Mouse (Mus musculus) MEL (cell line): ENCODE measurements around the gene Pramel7. TPM values are rescaled to one million over a fixed set of nuclear protein-coding genes. Genes with fewer than 3 reads are reported as not detected.
"Not testable (repeated sequence)": the region's sequence is repeated elsewhere in the genome, so short reads cannot be mapped to it uniquely, and the experiment has no call there.

ENCODE experiments used
- DNase-seq: peaks from one replicate; pipeline ENCODE4 v3.0.0; 2011; ENCODE audit warnings: low read depth, low spot score
- H3K27ac ChIP-seq: 2 replicates; pipeline ENCODE4 v1.5.1; 2012; ENCODE audit warnings: low read depth, mild to moderate bottlenecking, control low read depth, low read length, moderate library complexity; ENCODE audit not compliant: control insufficient read depth
- H3K27me3 ChIP-seq, 2 experiments: fragments of 150-350 bp in 1 of 2; sonication (generic) in 1 of 2; 2 replicates each; pipeline ENCODE4 v1.6.1; 2012; ENCODE audit warnings: low read length in 2 of 2, mild to moderate bottlenecking in 2 of 2, improper control_type of control experiment in 1 of 2, moderate library complexity in 1 of 2; ENCODE audit not compliant: insufficient read depth in 2 of 2, control insufficient read depth in 1 of 2
- H3K36me3 ChIP-seq, 2 experiments: 2 replicates each; pipeline ENCODE4 v1.6.1; 2012 to 2014; ENCODE audit warnings: low read length in 2 of 2, improper control_type of control experiment in 1 of 2, inconsistent platforms in 1 of 2, mild to moderate bottlenecking in 1 of 2; ENCODE audit not compliant: insufficient read depth in 2 of 2, control insufficient read depth in 1 of 2
- H3K4me1 ChIP-seq, 2 experiments: fragments of 150-350 bp in 1 of 2; sonication (generic) in 1 of 2; 2 replicates each; pipeline ENCODE4 v1.6.1; 2012; ENCODE audit warnings: low read length in 2 of 2, improper control_type of control experiment in 1 of 2, mild to moderate bottlenecking in 1 of 2; ENCODE audit not compliant: insufficient read depth in 2 of 2, control insufficient read depth in 1 of 2
- H3K4me3 ChIP-seq, 2 experiments: fragments of 150-350 bp in 1 of 2; sonication (generic) in 1 of 2; 2 replicates each; pipeline ENCODE4 v1.5.1; 2012; ENCODE audit warnings: low read depth in 2 of 2, low read length in 2 of 2, mild to moderate bottlenecking in 2 of 2, moderate library complexity in 2 of 2, control low read depth in 1 of 2, improper control_type of control experiment in 1 of 2; ENCODE audit not compliant: control insufficient read depth in 1 of 2, insufficient read depth in 1 of 2
- H3K79me2 ChIP-seq: 2 replicates; pipeline ENCODE4 v1.6.1; 2012; ENCODE audit warnings: mild to moderate bottlenecking, low read length, moderate library complexity; ENCODE audit not compliant: control insufficient read depth, poor library complexity, insufficient read depth
- H3K9ac ChIP-seq: 2 replicates; pipeline ENCODE4 v1.6.1; 2012; ENCODE audit warnings: low read depth, mild to moderate bottlenecking, control low read depth, low read length, moderate library complexity; ENCODE audit not compliant: control insufficient read depth, poor library complexity, severe bottlenecking
- H3K9me3 ChIP-seq: fragments of 150-350 bp; sonication (generic); replicated peaks from 2 replicates; pipeline ENCODE4 v1.6.1; 2012; ENCODE audit warnings: mild to moderate bottlenecking, low read length, improper control_type of control experiment, moderate library complexity; ENCODE audit not compliant: insufficient read depth
- E2F4 ChIP-seq: IDR thresholded peaks from 2 replicates; pipeline ENCODE4 v1.6.1; 2011; ENCODE audit warnings: low read depth, low read length, improper control_type of control experiment, borderline replicate concordance
- ELF1 ChIP-seq: IDR thresholded peaks from 2 replicates; pipeline ENCODE4 v1.6.1; 2014; ENCODE audit warnings: low read depth, mild to moderate bottlenecking, inconsistent platforms, low read length, improper control_type of control experiment, moderate library complexity
- ETS1 ChIP-seq: IDR thresholded peaks from 2 replicates; pipeline ENCODE4 v1.6.1; 2012; ENCODE audit warnings: low read depth, mild to moderate bottlenecking, inconsistent platforms, low read length, improper control_type of control experiment, moderate library complexity
- GATA1 ChIP-seq: IDR thresholded peaks from 2 replicates; pipeline ENCODE4 v1.6.1; 2011; ENCODE audit warnings: low read depth, low read length, improper control_type of control experiment
- JUND ChIP-seq: IDR thresholded peaks from 2 replicates; pipeline ENCODE4 v1.6.1; 2011; ENCODE audit warnings: low read depth, mild to moderate bottlenecking, improper control_type of control experiment, low read length
- KAT2A ChIP-seq: conservative IDR thresholded peaks from 2 replicates; pipeline ENCODE4 v1.6.1; 2012; ENCODE audit warnings: low read depth, low read length, improper control_type of control experiment, inconsistent platforms
- MEF2A ChIP-seq: IDR thresholded peaks from 2 replicates; pipeline ENCODE4 v1.6.1; 2014; ENCODE audit warnings: low read depth, mild to moderate bottlenecking, inconsistent platforms, low read length, improper control_type of control experiment; ENCODE audit not compliant: poor library complexity, insufficient replicate concordance, severe bottlenecking; ENCODE audit errors: extremely low read depth
- MXI1 ChIP-seq: IDR thresholded peaks from 2 replicates; pipeline ENCODE4 v1.6.1; 2011; ENCODE audit warnings: mild to moderate bottlenecking, low read depth, low read length, improper control_type of control experiment
- MYC ChIP-seq: IDR thresholded peaks from 2 replicates; pipeline ENCODE4 v1.6.1; 2011; ENCODE audit warnings: low read depth, mild to moderate bottlenecking, low read length, improper control_type of control experiment, moderate library complexity
- NELFE ChIP-seq: IDR thresholded peaks from 2 replicates; pipeline ENCODE4 v1.6.1; 2011; ENCODE audit warnings: low read depth, low read length, improper control_type of control experiment
- POLR2A ChIP-seq, 2 experiments: IDR thresholded peaks; 2 replicates each; pipeline ENCODE4 v1.6.1; 2011 to 2012; ENCODE audit warnings: low read length in 2 of 2, mild to moderate bottlenecking in 2 of 2, control low read depth in 1 of 2, improper control_type of control experiment in 1 of 2, low read depth in 1 of 2, moderate library complexity in 1 of 2; ENCODE audit not compliant: control insufficient read depth in 1 of 2, insufficient read depth in 1 of 2, poor library complexity in 1 of 2
- POLR2AphosphoS2 ChIP-seq: IDR thresholded peaks from 2 replicates; pipeline ENCODE4 v1.6.1; 2011; ENCODE audit warnings: low read length, improper control_type of control experiment
- RCOR1 ChIP-seq: IDR thresholded peaks from 2 replicates; pipeline ENCODE4 v1.6.1; 2012; ENCODE audit warnings: low read depth, mild to moderate bottlenecking, inconsistent platforms, low read length, improper control_type of control experiment
- SMC3 ChIP-seq: IDR thresholded peaks from 2 replicates; pipeline ENCODE4 v1.6.1; 2011; ENCODE audit warnings: low read depth, low read length, improper control_type of control experiment
- TAL1 ChIP-seq: IDR thresholded peaks from 2 replicates; pipeline ENCODE4 v1.6.1; 2012; ENCODE audit warnings: mild to moderate bottlenecking, inconsistent platforms, low read length, moderate library complexity, mixed read lengths
- TBP ChIP-seq: IDR thresholded peaks from 2 replicates; pipeline ENCODE4 v1.8.0; 2011; ENCODE audit warnings: low read depth, low read length, improper control_type of control experiment
- TCF12 ChIP-seq: IDR thresholded peaks from 2 replicates; pipeline ENCODE4 v1.6.1; 2014; ENCODE audit warnings: low read depth, mild to moderate bottlenecking, inconsistent platforms, low read length, improper control_type of control experiment, moderate library complexity
- USF2 ChIP-seq, 2 experiments: IDR thresholded peaks; 2 replicates each; pipeline ENCODE4 v1.6.1; 2011 to 2012; ENCODE audit warnings: improper control_type of control experiment in 2 of 2, low read length in 2 of 2, borderline replicate concordance in 1 of 2, inconsistent platforms in 1 of 2, low read depth in 1 of 2, mild to moderate bottlenecking in 1 of 2; ENCODE audit not compliant: insufficient read depth in 1 of 2
- ZC3H11A ChIP-seq: IDR thresholded peaks from 2 replicates; pipeline ENCODE4 v1.6.1; 2012; ENCODE audit warnings: low read depth, mild to moderate bottlenecking, inconsistent platforms, low read length, improper control_type of control experiment
- ZMIZ1 ChIP-seq: IDR thresholded peaks from 2 replicates; pipeline ENCODE4 v1.6.1; 2012; ENCODE audit warnings: low read depth, mild to moderate bottlenecking, inconsistent platforms, low read length, improper control_type of control experiment, moderate library complexity
- polyA plus RNA-seq, 2 experiments: library from polyadenylated mRNA; stranded (reverse) in 1 of 2; unstranded in 1 of 2; fragments of >175 nt in 1 of 2; fragments of >200 nt in 1 of 2; gene quantifications; 2 replicates each; pipeline versions ENCODE4 v1.2.1 to v1.2.4; 2012; ENCODE audit warnings: low replicate concordance in 2 of 2, low read depth in 1 of 2; ENCODE audit not compliant: insufficient read length in 2 of 2, insufficient read depth in 1 of 2, missing spikeins in 1 of 2
- total RNA-seq: library from RNA; depleted of rRNA; stranded (reverse); fragments of 300-350 nt; gene quantifications from 2 replicates; pipeline ENCODE4 v1.2.3, GENCODE M21; 2012

The Pramel7 gene
- total and polyA plus RNA-seq, 3 experiments: not detected

DNA sequence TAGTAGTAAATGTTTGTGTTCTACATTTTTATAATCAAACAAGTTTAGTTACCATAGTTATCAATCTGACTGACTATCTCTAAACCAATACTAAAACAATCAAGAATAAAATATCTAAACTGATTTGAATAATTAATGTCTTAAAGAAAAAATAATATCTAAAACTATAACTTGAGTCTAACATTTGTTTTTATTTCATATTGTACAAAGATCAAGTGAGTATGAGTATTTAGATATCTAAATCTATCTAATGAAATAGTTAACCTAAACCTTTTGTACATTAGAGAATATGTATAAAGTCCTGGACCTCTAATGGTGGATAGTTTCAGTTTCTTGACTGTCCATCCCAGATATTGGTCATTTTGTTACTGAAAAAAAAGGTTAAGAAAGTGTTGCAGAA is 34.6 kb upstream of the Pramel7 start, which contains the start of gene Olfr153:
Gene Olfr153 (plus strand): TSS at position 301 of the 400 bp plus-strand sequence.
- DNase-seq: no peak
- H3K36me3 ChIP-seq: no peaks in the 10 kb centered on the region
- H3K4me1 ChIP-seq: no peaks in the 10 kb centered on the region
- no peaks in the 10 kb centered on the region for H3K9me3 ChIP-seq
- H3K79me2 ChIP-seq: no peaks in the 10 kb centered on the region
- no peak within 1 kb of the TSS for H3K4me3 ChIP-seq
- no peak within 1 kb of the TSS for H3K27ac ChIP-seq
- TF ChIP-seq SMC3 (no peak), KAT2A (no peak), TAL1 (no peak), USF2 (IDR thresholded peaks at IDR 0.05; ENCODE audit: borderline replicate concordance in 1 of 2, insufficient read depth in 1 of 2, low read depth in 1 of 2, low read length in 2 of 2) (no peak), ZC3H11A (no peak), ZMIZ1 (no peak), ELF1 (no peak), MEF2A (no peak), POLR2A (IDR thresholded peaks at IDR 0.05; ENCODE audit: control insufficient read depth in 1 of 2, insufficient read depth in 1 of 2, low read depth in 1 of 2, low read length in 2 of 2, poor library complexity in 1 of 2) (no peak), POLR2AphosphoS2 (no peak), NELFE (no peak), GATA1 (no peak), TCF12 (no peak), JUND (no peak), MXI1 (no peak), RCOR1 (no peak), ETS1 (no peak), MYC (no peak), TBP (no peak), E2F4 (no peak)
- no peaks in the 10 kb centered on the region for H3K27me3 ChIP-seq
- H3K9ac ChIP-seq: no peak within 1 kb of the TSS

- H3K9ac ChIP-seq, H3K4me1 ChIP-seq, H3K27ac ChIP-seq, H3K9me3 ChIP-seq, H3K27me3 ChIP-seq, H3K36me3 ChIP-seq, DNase-seq, H3K4me3 ChIP-seq, H3K79me2 ChIP-seq: not testable (repeated sequence)
Measured at GRCm38 (mm10) chr2:87525899-87526616, 29.2 kb upstream of the Pramel7 start.
